Mouse (Mus musculus): Measurements from ENCODE around the gene Mymx. TPM values are rescaled to one million over a fixed set of nuclear protein-coding genes. Genes with fewer than 3 reads are reported as not detected.

The Mymx gene
- total RNA-seq, 2 experiments from 2014 or later = 6.2 to 7.3 TPM

DNA sequence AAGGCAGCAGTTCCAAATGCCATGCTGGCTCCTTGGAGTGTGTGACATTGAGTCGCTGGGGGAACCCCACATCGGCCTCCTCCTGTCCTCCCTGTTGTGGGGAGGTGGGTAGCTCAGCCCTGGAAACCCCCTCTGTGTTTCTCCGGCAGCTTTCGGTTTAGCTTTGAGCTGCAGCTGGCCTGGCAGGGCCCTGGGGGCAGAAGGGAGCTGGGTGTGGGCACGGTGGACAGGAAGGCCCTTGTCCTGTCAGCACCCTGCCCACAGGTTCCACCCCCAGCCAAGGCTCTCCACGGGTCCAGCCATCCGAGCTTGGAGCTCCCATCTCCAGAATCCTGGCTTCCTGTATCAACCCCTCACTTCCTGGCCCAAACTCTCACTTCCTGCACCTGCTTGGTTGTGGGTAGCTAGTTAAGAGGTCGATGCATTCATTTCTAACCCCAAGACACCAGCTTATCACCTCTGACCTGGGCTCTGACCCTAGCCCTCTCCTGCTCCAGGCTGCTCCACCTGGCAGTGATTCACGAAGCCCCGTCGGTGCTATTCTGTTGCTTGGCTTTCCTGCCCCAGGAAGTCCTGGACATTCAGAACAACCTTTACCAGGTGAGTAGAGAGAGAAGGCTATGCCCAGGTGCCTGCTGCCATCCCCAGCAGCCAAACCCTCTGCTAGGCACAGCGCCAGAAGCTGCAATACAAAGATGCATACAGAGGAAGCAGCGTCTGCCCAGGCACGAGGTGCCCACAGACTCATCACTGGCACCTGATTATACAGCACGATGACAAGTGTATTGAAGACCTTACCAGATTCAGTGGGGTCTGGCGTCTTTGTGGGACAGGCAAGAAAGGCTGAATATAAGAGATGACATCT lies 43.7 kb downstream of the Mymx start:
- intact Hi-C loops (cut with DNase I; ENCODE audit: low total_unique reads) = no loop called here
- no peak for DNase-seq

DNA sequence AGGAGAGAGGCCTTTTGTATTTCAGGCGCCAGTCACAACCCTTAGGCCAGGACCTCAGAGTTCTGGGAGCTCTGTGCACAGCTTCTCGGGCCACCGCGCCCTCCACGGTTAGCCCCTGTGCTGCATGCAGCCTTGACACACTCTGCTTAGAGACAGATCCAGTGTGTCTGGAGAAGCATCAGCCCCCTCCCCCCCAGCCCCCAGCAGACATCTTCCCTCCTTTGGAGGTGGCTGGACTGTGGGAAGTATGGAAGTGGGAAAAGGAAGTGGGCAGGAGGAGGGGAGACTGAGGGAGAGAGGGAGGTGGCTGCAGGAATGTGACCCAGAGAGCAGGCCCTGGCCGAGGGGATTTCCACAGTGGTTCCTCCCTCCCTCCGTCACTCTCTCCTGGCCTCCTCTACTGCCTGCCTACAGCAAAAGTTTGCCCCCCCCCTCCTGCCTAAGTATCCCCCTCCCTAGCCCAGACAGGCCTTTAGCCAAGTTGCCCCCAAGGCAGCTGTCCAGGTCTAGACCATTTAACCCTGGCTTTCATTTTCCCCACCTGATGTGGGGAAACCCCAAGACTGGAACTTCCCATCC lies 44.6 kb downstream of the Mymx start:
- DNase-seq = no peak

DNA sequence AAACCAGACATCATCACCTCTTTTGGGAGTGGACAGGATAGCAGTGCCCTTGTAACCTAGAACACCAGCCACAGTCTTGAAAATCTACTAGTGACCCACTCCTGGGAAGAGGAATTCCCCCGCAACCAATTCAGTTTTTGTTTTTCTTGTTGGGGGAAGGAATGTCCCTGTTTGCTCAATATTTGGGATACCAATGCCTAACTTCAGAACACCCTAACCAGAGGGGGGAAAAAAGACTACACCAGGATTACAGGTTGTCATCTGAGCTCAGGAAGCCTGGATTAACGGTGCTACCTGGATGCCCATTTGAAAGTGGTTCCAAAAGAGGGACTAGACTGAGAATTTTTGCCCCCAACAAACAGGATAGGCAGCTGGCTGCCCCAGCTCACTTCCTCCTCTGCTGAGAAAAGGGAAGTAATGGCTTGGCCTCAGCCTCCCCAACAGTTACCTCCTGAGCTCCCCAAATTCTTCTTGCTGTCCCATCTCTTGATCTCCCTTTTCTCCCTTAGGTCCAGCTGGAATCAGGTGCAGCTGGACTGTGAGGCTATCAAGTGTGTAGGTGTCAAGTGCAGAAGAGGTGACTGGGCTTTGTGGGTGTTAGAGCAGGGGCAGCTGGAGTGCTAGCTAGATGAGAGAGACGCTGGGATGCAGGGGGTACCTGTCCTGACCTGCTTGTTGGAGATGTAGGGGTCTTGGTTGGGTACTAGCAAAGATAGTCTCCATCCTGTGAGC lies 45.2 kb downstream of the Mymx start:
- intact Hi-C loops (cut with DNase I; ENCODE audit: low total_unique reads) = no loop called here
- no peak for DNase-seq

More for the DNA sequence above, 44.6 kb downstream of the Mymx start:
- intact Hi-C loops (cut with DNase I; ENCODE audit: low total_unique reads) = no loop called here

DNA sequence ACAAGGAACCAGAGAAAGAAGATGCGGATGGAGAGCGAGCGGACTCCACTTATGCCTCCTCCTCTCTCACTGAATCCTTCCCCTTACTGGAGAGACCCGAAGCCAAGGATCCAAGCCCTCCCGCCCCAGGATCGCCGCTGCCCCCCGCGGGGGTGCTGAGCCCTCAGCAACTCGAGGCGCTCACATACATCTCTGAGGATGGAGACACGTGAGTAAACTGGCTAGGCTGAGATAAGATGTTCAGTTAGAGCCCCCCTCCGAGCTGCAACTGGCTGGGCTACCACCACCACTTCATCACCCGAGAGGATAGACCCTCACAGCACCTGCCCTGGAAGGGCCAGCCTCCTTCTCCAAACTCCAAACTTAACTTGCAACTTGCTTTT lies 45.8 kb downstream of the Mymx start:
- intact Hi-C loops (cut with DNase I; ENCODE audit: low total_unique reads) = no loop called here
- DNase-seq = no peak

DNA sequence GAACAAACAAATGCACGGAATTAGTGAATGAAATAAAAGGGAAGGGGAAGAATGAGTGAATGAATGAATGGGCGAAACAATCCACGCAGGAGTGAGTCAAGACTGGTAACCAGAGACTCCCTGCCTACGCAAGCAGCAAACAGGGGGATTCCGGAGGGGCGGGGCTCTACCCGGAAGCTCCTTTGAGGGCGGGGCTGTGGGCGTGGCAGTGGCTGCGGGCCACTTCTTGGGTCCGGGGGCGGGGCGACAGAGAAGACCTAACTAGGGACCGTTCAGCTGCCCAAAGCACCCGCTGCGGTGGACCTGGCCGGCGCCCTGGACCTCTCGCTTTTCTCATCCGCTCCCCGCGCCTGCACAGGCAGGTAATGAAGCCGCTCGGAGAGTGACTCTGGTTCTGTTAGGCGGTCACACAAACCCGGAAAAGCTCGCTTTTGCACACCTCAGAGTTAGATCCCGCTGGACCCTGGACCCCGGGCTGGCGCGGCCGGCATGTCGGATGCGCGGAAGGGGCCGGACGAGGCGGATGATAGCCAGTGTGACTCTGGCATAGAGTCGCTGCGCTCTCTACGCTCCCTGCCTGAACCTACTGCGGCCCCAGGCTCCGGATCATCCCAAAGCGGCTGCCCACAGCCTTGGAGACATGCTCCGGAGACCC lies 46.3 kb downstream of the Mymx start, which contains the start of gene Nfkbie:
Nfkbie (plus strand) TSS at position 252 of the 655 bp plus-strand sequence.
- intact Hi-C loops (cut with DNase I; ENCODE audit: low total_unique reads) = no loop called here
- peak; percentile 93 for DNase-seq

DNA sequence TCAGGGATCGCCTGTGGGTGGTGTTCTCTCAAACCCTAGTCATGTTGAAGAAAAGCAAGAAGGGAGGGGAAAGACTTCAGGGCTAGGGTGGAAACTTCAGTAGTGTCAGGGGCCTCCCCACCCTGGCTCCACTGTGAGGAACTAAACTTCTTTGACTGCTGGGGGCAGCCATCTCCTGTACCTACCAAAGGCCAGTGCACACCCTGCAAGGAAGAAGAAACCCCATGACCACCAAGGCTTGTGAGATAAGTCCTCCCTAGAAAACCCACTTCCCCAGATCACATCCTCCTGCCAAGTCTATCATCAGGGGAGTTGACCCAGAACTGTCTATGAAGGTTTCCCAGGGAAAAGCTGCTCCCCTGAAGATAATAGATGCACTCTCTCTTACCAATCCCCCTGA lies 47.5 kb downstream of the Mymx start:
- no peak for DNase-seq
- intact Hi-C loops (cut with DNase I; ENCODE audit: low total_unique reads) = no loop called here

DNA sequence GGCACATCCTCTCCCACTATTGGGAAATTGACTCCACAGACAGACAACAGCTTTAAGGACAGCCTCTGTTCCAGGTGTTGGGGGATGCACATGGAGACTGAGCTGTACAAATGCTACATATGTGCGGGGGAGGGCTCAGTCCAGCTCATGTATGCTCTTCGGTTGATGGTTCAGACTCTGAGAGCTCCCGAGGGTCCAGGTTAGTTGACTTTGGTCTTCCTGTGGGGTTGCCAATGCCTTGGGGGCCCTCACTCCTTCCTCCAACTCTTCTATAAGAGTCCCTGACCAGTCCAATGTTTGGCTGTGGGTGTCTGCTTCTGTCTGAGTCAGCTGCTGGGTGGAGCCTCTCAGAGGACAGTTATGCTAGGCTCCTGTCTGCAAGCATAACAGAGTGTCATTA lies 48.8 kb downstream of the Mymx start:
- intact Hi-C loops (cut with DNase I; ENCODE audit: low total_unique reads) = loop anchor here (2.0 kb wide), 1 partner anchor 34 kb away; no protein-coding TSS in a partner anchor
- no peak for DNase-seq

GRCm38 (mm10) chr17:45551816-45552451 lies 50.0 kb downstream of the Mymx start:
- intact Hi-C loops (cut with DNase I; ENCODE audit: low total_unique reads) = loop anchor here (2.0 kb wide), 2 partner anchors 33 to 71 kb away; no protein-coding TSS in a partner anchor
- peak; percentile 67 for DNase-seq

GRCm38 (mm10) chr17:45551249-45551796 lies 50.6 kb downstream of the Mymx start:
- no peak for DNase-seq
- intact Hi-C loops (cut with DNase I; ENCODE audit: low total_unique reads) = loop anchor here (2.0 kb wide), 1 partner anchor 71 kb away; no protein-coding TSS in a partner anchor

Other genes with a start within 250 kb of the Mymx start
- 10 to 100 TPM; 31.3 to 33.9 TPM for gene Cdc5l, start 168.4 kb downstream of the Mymx start, total RNA-seq (2021)
- under 1 TPM in 1 of 2 experiments, not detected in 1; 0.20 TPM for gene Spats1, start 126.7 kb downstream of the Mymx start, total RNA-seq (2021)
- 10 to 100 TPM; 15.0 to 16.0 TPM for gene Aars2, start 95.3 kb downstream of the Mymx start, total RNA-seq (2021)
- gene Tcte1, start 78.7 kb downstream of the Mymx start, total RNA-seq (2021) = not detected
- under 1 TPM in 1 of 2 experiments, not detected in 1; 0.06 TPM for gene Tmem151b, start 52.4 kb downstream of the Mymx start, total RNA-seq (2021)
- gene Nfkbie, start 46.4 kb downstream of the Mymx start, total RNA-seq (2021) = 1 to 10 TPM; 1.1 to 1.4 TPM
- gene Slc35b2, start 38.2 kb downstream of the Mymx start, total RNA-seq (2021) = 10 to 100 TPM; 25.6 to 28.6 TPM
- 100 to 1,000 TPM; 735 to 778 TPM for gene Hsp90ab1, start 28.8 kb downstream of the Mymx start, total RNA-seq (2021)
- gene Slc29a1, start 2.5 kb downstream of the Mymx start, total RNA-seq (2021) = 10 to 100 TPM; 59.2 to 71.6 TPM
- gene Capn11, start 57.2 kb upstream of the Mymx start, total RNA-seq (2021) = under 1 TPM; 0.10 to 0.13 TPM
- gene Mrpl14, start 84.2 kb upstream of the Mymx start, total RNA-seq (2021) = 10 to 100 TPM; 83.3 to 86.3 TPM
- gene Tmem63b, start 84.8 kb upstream of the Mymx start, total RNA-seq (2021) = 10 to 100 TPM; 52.9 to 57.0 TPM
- not detected for gene 1600014C23Rik, start 131.7 kb upstream of the Mymx start, total RNA-seq (2021)

All from gastrocnemius, postnatal 14 days (tissue).